Mouse (Mus musculus): Measurements from ENCODE around the gene Ccdc114.

The Ccdc114 gene

GRCm38 (mm10) chr7:45988344-45988743, 64.5 kb downstream of the Ccdc114 start:
- DNase-seq, result no peak

DNA sequence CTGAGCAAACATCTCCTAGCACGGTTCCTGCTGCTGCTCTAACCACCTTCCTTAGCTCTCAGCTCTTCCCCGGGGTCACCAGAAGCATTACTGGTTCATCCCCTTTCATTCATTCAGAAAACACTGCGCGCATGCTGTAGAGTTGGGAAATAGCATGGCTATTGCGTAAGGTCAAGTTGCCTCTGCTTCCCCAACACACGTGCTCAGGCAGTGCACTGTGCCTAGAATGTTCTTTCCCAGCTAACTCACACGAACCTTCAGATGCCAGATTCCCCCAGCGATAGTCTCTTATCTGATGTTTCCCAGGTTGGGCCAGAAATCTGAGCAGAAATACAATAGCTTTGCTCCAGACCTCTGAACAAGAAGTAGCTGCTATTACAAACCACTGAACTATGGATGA, 68.6 kb downstream of the Ccdc114 start:
- DNase-seq, result no peak

Data from cerebellum, postnatal 25 days (tissue).